Mouse (Mus musculus) right cerebral cortex, postnatal 25 days (tissue): ENCODE results near the gene Nop14.
"Not testable (repeated sequence)": the region's sequence is repeated elsewhere in the genome, so short reads cannot be mapped to it uniquely, and the experiment has no call there.

Source experiments
- DNase-seq: peaks from one replicate; pipeline ENCODE4 v3.0.0; 2022

The Nop14 gene

DNA sequence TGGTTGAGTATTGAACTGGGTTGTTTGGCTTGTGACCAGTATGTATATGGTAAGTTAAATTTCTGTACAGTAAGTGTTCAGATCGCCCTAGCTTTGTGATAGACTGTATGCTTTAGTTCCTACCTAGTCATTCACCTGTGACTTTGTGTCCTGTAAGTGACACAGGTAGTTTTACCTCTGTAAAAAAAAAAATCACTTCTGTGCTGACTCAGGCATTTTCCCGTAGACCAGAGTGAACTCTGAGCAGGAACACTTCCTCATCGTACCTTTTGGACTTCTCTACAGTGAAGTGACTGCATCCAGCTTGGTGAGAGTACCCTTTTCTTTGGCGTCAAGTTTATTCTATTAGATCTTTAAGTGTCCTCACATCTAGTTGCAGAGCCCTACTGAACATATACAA, 50.0 kb downstream of the Nop14 start:
- no peak for DNase-seq

DNA sequence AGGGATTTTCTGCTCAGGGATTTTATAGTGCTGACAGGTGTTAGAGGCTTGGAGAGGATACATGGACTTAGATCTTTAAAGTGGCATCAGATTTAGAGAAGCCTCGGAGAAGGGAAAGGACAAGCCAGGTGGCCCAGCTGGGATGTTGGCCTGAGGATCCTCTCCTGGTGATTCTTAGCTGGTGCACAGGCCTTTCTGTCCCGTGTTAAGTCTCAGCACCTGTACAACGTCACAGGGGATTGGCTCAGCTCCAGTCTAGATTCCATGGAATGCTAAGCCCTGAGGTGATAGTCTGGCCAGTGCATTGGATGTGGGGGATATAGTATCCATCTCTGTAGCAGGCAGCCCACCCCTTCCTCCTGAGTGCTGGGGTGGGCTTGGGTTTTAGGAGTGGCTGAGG, 51.7 kb downstream of the Nop14 start:
- DNase-seq = no peak

DNA sequence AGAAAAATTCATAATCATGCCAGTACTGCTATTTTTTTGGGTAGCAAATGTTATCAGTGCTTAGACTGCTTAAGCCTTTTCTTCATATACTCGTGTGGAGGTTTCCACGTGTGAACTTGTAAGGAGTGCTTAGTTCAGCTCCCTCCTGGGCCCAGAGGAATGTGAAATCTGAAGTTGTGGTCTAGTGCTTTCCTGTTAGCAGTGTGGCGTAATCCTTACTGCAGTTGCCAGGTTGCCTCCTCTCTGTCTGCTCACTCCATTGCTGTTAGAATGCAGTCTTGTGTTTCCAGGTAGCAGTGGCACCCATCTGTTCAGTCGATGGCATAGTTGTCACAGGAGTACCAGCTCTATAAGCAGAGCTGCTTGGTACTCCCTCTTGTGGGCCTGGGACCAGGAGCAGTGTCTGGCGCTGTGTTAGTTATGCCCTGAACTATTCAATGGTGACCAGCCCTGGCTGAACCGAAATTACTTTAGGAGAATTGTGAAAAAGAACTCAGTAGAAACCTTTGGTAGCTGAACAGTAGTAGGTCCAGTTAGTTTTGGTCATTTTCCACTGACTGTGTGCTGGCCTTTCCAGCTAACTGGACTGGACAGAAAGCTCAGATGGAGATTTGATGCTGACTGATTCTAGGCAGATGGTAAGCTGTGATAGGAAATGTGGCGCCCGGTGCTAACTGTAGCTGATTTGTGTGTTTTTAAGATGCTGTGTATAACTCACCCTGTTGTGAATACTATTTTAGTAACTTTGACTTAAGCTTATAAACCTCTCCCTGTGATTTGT, 52.7 kb downstream of the Nop14 start:
- DNase-seq = no peak

DNA sequence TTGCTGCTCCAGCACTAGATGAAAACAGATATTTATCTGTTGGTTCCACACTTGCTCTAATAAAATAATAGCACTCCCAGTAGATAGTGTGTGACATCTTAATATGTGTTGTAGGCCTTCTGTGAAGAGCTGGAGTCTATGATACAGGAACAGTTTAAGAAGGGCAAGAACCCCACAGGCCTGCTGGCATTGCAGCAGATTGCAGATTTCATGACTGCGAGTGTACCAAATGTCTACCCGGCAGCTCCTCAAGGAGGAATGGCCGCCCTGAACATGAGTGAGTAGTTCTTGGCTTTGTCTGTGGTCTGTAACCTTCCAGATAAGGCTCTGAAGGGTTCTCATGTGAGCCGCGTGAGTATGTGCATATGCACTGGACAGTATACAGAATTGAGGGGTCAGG, 55.4 kb downstream of the Nop14 start:
- no peak for DNase-seq

DNA sequence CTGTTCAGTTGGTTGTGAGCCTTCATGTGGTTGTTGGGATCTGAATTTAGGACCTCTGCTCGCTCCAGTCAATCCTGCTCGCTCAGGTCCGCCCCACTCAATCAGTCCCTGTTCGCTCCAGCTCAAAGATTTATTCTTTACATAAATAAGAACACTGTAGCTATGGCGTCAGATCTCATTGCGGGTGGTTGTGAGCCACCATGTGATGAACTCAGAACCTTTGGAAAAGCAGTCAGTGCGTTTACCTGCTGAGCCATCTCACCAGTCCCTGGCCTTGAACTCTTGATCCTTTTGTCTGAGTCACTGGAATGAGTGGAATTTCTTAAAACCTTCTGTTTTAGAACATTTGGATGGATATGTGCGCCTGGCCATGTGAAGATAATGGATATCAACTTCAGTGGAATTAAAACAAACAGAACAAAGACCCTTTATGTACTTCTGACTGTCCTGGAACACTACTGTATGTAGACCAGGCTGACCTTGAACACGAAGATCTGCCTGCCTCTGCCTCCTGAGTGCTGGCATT, 66.7 kb downstream of the Nop14 start:
- DNase-seq = no peak

DNA sequence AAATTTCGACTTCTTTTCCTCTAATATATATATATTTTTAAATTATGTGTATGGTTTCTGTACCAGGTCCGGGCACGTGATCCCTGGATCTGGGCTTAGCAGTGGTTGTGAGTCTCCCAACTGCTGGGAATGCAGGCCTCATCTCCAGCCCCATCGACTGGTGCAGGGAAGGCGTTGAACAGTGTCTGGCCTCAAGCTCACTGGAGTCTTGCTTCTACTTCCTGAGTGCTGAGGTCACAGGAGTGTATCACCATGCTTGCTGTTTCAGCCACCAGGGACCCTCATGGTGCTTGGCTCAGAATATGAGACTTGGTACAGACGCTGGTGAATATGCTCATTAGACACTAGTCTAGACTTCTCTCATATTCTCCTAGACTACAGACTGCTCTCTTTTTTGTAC, 67.3 kb downstream of the Nop14 start:
- no peak for DNase-seq

DNA sequence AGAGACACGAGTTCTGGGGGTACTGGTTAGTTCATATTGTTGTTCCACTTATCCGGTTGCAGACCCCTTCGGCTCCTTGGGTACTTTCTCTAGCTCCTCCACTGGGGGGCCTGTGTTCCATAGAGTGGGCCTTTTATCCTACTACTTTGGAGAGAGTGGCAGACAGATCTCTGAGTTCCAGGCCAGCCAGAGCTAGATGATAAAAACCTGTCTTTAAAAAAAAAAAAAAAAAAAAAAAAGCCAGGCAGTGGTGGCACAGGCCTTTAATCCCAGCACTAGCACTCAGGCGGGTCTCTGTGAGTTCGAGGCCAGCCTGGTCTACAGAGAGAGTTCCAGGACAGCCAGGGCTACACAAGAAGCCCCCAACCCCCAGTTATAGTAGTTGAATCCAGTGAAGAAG, 67.7 kb downstream of the Nop14 start:
- not testable (repeated sequence) for DNase-seq

DNA sequence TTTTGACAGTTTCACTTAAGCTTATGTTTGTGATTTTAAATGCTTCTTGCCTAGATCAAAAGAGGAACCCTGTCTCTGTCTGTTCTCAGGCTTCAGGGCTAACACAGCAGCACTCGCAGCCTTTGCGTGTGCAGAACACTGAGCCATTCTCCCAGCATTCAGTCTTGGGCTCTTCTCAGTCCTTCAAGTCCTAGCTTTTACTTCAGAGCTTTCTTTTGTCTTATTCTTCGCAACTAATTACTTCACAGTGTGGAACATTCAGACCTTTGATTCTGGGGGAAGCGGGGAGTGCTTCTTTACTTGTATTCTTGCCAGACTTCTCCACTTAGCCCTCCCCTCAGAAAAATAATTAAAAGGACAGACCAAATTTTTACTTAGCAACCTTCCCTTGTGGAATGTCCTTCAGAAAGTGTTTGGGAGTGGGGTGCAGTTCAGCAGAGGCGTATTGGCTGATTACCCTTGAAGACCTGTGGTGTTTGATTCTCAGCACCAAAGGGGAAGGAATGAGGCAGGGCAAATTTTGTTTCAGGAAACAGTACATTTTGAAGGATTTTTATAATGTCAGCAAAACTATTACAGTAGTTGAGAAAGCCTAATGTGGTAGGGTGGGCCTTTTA, 68.5 kb downstream of the Nop14 start:
- DNase-seq = no peak

DNA sequence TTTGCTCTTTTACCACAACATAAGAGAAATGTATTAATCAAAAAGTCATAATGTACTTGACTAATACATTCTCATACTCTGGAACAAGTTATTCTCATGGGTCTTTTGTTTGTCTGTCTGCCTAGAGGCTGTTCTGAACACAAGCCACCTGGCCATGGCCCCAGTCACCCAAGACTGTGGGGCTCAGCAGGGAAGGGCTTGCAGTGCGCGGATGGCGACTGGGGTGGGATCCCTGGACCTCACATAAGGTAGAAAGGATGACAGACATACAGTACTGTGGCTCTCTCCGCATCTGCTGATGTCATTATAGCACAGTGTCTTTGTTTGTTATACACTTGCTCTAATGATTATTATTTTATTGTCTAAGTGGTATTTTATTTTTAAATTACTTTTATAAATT, 69.2 kb downstream of the Nop14 start:
- no peak for DNase-seq

DNA sequence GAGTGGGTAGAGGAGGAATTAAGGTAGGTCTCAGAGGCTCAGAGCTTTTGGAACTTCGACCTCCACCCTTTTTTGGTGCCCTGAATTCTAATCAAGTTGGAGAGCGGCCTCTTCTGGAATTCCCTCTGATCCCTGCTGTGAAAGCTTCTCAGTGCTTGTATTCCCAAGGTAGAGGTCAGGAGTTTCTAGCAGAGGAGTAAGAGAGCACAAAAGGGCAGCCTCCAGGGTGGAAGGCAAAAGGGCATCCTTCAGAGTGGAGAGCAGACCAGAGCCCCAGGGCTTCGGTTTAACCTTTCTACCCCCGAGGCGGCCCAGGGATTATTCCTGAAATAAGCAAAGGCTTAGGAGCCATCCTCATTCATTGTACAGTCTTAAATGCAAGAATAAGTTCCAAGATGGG, 69.9 kb downstream of the Nop14 start:
- DNase-seq = no peak
